ENCODE assay signal across 15 mouse cellular contexts in genomic region chr1:191816596-191816995, GRCm38 (mm10).
"Had no signal": no experiment of that assay in that cellular context is flagged by ENCODE, and none has a peak within 500 bp of the region (broad histone marks: within the 10 kb centered on the region; RNA-seq: fewer than 3 reads in every experiment).

No protein-coding gene starts in this region.

- H3K36me3 ChIP-seq: limb, embryonic 12.5 days; liver, embryonic 13.5 days; lung, embryonic 15.5 days; midbrain, embryonic 15.5 days; neural tube, embryonic 12.5 days had no signal

- ATAC-seq: liver, postnatal 0 days; midbrain, embryonic 15.5 days had no signal

- H3K4me2 ChIP-seq: limb, embryonic 12.5 days; liver, embryonic 13.5 days; lung, embryonic 15.5 days; midbrain, embryonic 11.5 days; midbrain, embryonic 15.5 days; neural tube, embryonic 12.5 days had no signal

- DNase-seq: kidney, postnatal 10 days; kidney, postnatal 4 days; liver; liver, embryonic 13.5 days; liver, postnatal 0 days; lung, postnatal 14 days; thymus, postnatal 4 days had no signal

- H3K27me3 ChIP-seq: limb, embryonic 12.5 days; lung, embryonic 15.5 days; midbrain, embryonic 15.5 days; neural tube, embryonic 12.5 days had no signal

- H3K9ac ChIP-seq: limb, embryonic 12.5 days; liver, embryonic 13.5 days; liver, postnatal 0 days; lung, embryonic 15.5 days; midbrain, embryonic 15.5 days; neural tube, embryonic 12.5 days had no signal

- H3K4me3 ChIP-seq: limb, embryonic 12.5 days; liver, embryonic 13.5 days; lung, embryonic 15.5 days; megakaryocyte, embryonic 14.5 days; midbrain, embryonic 15.5 days; neural tube, embryonic 12.5 days had no signal

- H3K27ac ChIP-seq: limb, embryonic 12.5 days; liver, embryonic 13.5 days; lung, embryonic 15.5 days; macrophage; midbrain, embryonic 15.5 days; neural tube, embryonic 12.5 days; stomach, postnatal 0 days had no signal

- H3K9me3 ChIP-seq: limb, embryonic 12.5 days; liver, embryonic 13.5 days; lung, embryonic 15.5 days; midbrain, embryonic 15.5 days; neural tube, embryonic 12.5 days had no signal
